Mouse (Mus musculus) adrenal gland, adult (tissue): ENCODE data around the gene Dnal4.
"Not testable (repeated sequence)": the region's sequence is repeated elsewhere in the genome, so short reads cannot be mapped to it uniquely, and the experiment has no call there.

ENCODE experiments used
- DNase-seq, 2 experiments: peaks; one replicate each; pipeline ENCODE4 v3.0.0; 2022 to 2023; ENCODE audit warnings: low spot score in 1 of 2; ENCODE audit not compliant: inconsistent age in 2 of 2

The Dnal4 gene

GRCm38 (mm10) chr15:79777749-79778148, at the start of gene Dnal4:
Gene Dnal4, minus strand, starts transcription at chr15:79777849.
- DNase-seq, result no peak

GRCm38 (mm10) chr15:79827061-79827777, 49.6 kb upstream of the Dnal4 start:
- DNase-seq, result no peak

GRCm38 (mm10) chr15:79826221-79826935, 48.7 kb upstream of the Dnal4 start:
- no peak for DNase-seq

- peak in 1 of 2 experiments; percentile 55 for DNase-seq
These were observed 47.6 kb upstream of the Dnal4 start for GRCm38 (mm10) chr15:79825146-79825825.

GRCm38 (mm10) chr15:79823588-79824280, 46.1 kb upstream of the Dnal4 start:
- DNase-seq, result peak; percentile 49 to 61

- DNase-seq, result peak in 1 of 2 experiments; percentile 55
These were observed 44.9 kb upstream of the Dnal4 start for GRCm38 (mm10) chr15:79822265-79823199.

GRCm38 (mm10) chr15:79818325-79818724, 40.7 kb upstream of the Dnal4 start:
- no peak for DNase-seq

GRCm38 (mm10) chr15:79813666-79814258, 36.1 kb upstream of the Dnal4 start:
- peak; percentile 67 to 79 for DNase-seq

- DNase-seq, result not testable (repeated sequence)
These were observed 35.2 kb upstream of the Dnal4 start for GRCm38 (mm10) chr15:79812840-79813239.

- DNase-seq, result no peak
These were observed 33.3 kb upstream of the Dnal4 start for GRCm38 (mm10) chr15:79810997-79811396.

- DNase-seq, result no peak
These were observed 32.4 kb upstream of the Dnal4 start for GRCm38 (mm10) chr15:79810061-79810460.

GRCm38 (mm10) chr15:79808658-79809057, 31.0 kb upstream of the Dnal4 start:
- no peak for DNase-seq

GRCm38 (mm10) chr15:79808114-79808513, 30.5 kb upstream of the Dnal4 start:
- DNase-seq, result peak in 1 of 2 experiments; percentile 69

- DNase-seq, result no peak
These were observed 29.4 kb upstream of the Dnal4 start for GRCm38 (mm10) chr15:79807050-79807449.

GRCm38 (mm10) chr15:79805246-79805645, 27.6 kb upstream of the Dnal4 start:
- no peak for DNase-seq

- peak; percentile 69 to 88 for DNase-seq
These were observed 26.9 kb upstream of the Dnal4 start, which contains the start of gene Nptxr for GRCm38 (mm10) chr15:79804352-79805071. Gene Nptxr, minus strand, starts transcription at chr15:79804766.

GRCm38 (mm10) chr15:79803533-79804351, 26.1 kb upstream of the Dnal4 start:
- DNase-seq, result peak in 1 of 2 experiments; percentile 44

- DNase-seq, result no peak
These were observed 24.7 kb upstream of the Dnal4 start for GRCm38 (mm10) chr15:79802304-79802703.
